Mouse (Mus musculus): Measurements from ENCODE around the gene Prss33.

DNA sequence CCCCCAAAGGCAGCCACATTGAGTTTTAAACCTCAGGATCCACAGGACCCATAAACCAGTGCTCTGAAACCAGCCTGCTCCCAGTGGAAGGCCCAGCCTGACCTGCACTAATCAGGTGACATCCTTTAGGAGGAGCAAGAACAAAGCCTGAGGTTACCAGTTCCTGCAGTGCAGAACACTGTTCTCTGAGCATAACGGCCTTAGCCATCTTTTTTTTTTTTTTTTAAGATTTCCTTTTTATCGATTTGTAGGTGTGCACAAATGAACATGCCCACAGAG, 44.8 kb downstream of the Prss33 start:
- TF ChIP-seq CTCF (conservative IDR thresholded peaks at IDR 0.05; ENCODE audit: low read length) = no peak
- no peak for TF ChIP-seq NANOG (IDR thresholded peaks at IDR 0.05; ENCODE audit: borderline replicate concordance, low read length)

Data from E14TG2a.4 (cell line).